Mouse (Mus musculus): Measurements from ENCODE around the gene Sowahd. TPM values are rescaled to one million over a fixed set of nuclear protein-coding genes. Genes with fewer than 3 reads are reported as not detected.

Gene Sowahd
- polyA plus RNA-seq, 1 experiment from 2014 or later = not detected

Other genes starting within 250 kb of the Sowahd start
- 131 TPM in 2 replicates for gene Ube2a, start 174.9 kb upstream of the Sowahd start, polyA plus RNA-seq (2016; fragmentation: Nextera tagmentation; extraction: Ambion mirVana)
- gene C330007P06Rik, start 174.7 kb upstream of the Sowahd start, polyA plus RNA-seq (2016; fragmentation: Nextera tagmentation; extraction: Ambion mirVana) = 30.9 and 32.1 TPM in 2 replicates
- 2.8 and 4.3 TPM in 2 replicates for gene Nkrf, start 145.9 kb upstream of the Sowahd start, polyA plus RNA-seq (2016; fragmentation: Nextera tagmentation; extraction: Ambion mirVana)
- gene Sept6, start 57.1 kb upstream of the Sowahd start, polyA plus RNA-seq (2016; fragmentation: Nextera tagmentation; extraction: Ambion mirVana) = 32.3 and 39.8 TPM in 2 replicates
- 366 and 467 TPM in 2 replicates for gene Rpl39, start 36.6 kb downstream of the Sowahd start, polyA plus RNA-seq (2016; fragmentation: Nextera tagmentation; extraction: Ambion mirVana)
- gene Upf3b, start 61.5 kb downstream of the Sowahd start, polyA plus RNA-seq (2016; fragmentation: Nextera tagmentation; extraction: Ambion mirVana) = 19.3 and 20.8 TPM in 2 replicates
- gene Nkap, start 78.0 kb downstream of the Sowahd start, polyA plus RNA-seq (2016; fragmentation: Nextera tagmentation; extraction: Ambion mirVana) = 19.8 and 20.7 TPM in 2 replicates
- gene Akap14, start 120.0 kb downstream of the Sowahd start, polyA plus RNA-seq (2016; fragmentation: Nextera tagmentation; extraction: Ambion mirVana) = 0.15 and 0.31 TPM in 2 replicates
- gene Ndufa1, start 142.3 kb downstream of the Sowahd start, polyA plus RNA-seq (2016; fragmentation: Nextera tagmentation; extraction: Ambion mirVana) = 401 and 420 TPM in 2 replicates
- gene Rnf113a1, start 142.4 kb downstream of the Sowahd start, polyA plus RNA-seq (2016; fragmentation: Nextera tagmentation; extraction: Ambion mirVana) = 13.0 and 14.1 TPM in 2 replicates
- gene Gm9, start 162.2 kb downstream of the Sowahd start, polyA plus RNA-seq (2016; fragmentation: Nextera tagmentation; extraction: Ambion mirVana) = not detected in 2 replicates
- gene Rhox1, start 173.4 kb downstream of the Sowahd start, polyA plus RNA-seq (2016; fragmentation: Nextera tagmentation; extraction: Ambion mirVana) = not detected in 2 replicates
- 0.26 TPM in 1 of 2 replicates, not detected in the other for gene Rhox2a, start 196.1 kb downstream of the Sowahd start, polyA plus RNA-seq (2016; fragmentation: Nextera tagmentation; extraction: Ambion mirVana)
- not detected in 2 replicates for gene Rhox3a, start 201.1 kb downstream of the Sowahd start, polyA plus RNA-seq (2016; fragmentation: Nextera tagmentation; extraction: Ambion mirVana)
- not detected in 2 replicates for gene Rhox4a, start 216.5 kb downstream of the Sowahd start, polyA plus RNA-seq (2016; fragmentation: Nextera tagmentation; extraction: Ambion mirVana)